Mouse (Mus musculus) spleen, postnatal 4 days (tissue): ENCODE measurements around the gene Uhmk1.
"Not testable (repeated sequence)": the region's sequence is repeated elsewhere in the genome, so short reads cannot be mapped to it uniquely, and the experiment has no call there.

Experiments
- DNase-seq, 2 experiments: peaks; one replicate each; pipeline ENCODE4 v3.0.0; 2022; ENCODE audit warnings: low spot score in 2 of 2

Uhmk1 gene

DNA sequence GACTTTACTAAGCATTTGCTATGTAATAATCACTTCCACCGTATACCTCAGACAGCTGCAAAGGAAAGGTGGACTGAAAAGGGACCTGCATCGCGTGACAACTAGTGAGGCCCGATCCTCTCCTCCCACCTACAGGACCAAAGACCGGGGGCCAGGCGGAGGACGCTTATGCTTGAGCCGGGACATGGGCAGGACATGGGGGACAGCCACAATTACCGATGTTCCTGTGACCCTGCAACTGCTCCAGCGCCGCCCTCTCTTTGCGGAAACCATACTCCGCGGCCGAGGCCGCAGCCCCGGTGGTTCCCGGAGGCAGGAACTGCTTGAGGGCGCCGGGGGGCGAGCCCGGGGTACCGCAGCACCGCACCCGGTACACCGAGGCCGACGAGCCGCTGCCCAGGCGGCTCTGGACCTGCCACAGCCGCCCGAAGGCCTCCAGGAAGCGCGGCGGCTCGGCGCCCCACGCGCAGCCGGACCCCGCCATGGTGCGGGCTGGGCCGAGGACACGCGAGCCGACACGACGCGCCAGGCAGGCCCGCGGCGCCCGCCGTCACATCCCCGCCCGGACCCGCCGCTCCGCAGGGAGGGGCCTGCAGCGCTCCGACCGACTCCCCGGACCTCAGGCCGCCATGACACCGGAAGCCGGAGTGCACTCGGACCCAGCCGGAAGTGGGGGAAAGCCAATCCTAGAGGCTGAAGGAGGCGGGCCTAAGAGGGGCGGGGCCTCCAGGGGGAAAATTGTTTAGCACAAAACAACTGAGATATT is at the start of gene Uhmk1:
Gene Uhmk1 (minus strand): TSS at position 641 of the 766 bp plus-strand sequence.
- peak; percentile 91 to 94 for DNase-seq

DNA sequence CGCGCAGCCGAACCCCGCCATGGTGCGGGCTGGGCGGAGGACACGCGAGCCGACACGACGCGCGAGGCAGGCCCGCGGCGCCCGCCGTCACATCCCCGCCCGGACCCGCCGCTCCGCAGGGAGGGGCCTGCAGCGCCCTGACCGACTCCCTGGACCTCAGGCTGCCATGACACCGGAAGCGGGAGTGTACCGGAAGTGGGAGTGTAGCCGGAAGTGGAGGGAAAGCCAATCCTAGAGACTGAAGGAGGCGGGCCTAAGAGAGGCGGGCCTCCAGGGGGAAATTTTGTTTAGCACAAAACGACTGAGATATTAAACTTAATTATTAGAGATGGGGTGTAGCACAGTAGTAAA is 40.3 kb upstream of the Uhmk1 start:
- peak; percentile 68 to 82 for DNase-seq

- peak in 1 of 2 experiments; percentile 67 for DNase-seq
Measured at GRCm38 (mm10) chr1:170254893-170255559, 39.8 kb upstream of the Uhmk1 start.

DNA sequence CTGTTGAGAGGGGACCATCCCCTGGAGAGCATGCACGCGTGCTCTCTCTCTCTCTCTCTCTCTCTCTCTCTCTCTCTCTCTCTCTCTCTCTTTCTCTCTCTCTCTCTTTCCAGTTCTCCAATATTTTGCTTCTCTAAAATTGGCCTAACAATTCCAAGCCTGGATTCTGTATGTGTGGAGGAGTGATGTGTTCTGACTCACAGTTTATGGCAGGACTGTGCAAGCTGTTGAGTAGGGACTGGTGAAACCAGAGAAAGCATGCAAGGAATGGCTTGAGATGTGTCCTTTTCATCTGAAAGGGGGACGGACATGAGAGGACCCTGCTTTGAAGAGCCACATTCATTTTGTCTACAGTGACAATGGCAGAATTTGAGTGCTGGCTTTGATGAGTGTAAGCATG is 29.8 kb upstream of the Uhmk1 start:
- no peak for DNase-seq

- not testable (repeated sequence) for DNase-seq
Measured at GRCm38 (mm10) chr1:170232688-170233087, 17.5 kb upstream of the Uhmk1 start, which contains the start of gene Sh2d1b2. Gene Sh2d1b2 (plus strand): TSS chr1:170232749.

DNA sequence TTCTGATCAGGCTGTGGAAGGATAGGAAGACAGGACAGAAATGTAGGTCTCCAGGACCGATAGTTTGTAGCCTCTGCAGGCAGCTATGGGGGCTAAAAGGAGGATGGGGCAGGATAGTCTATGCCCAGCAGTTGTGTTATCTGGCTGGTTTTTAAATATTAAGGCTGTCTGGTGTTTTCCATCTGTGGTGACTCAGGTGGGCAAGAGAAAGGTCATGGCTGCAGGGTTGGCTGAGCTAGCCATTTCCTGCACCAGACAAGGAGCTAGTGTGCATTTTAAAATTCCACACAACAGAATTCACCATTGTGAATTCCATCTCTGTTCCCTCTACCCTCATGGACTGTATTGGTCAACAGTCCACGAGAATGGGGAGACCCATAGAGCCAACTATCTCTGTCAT is 8.1 kb upstream of the Uhmk1 start:
- no peak for DNase-seq

DNA sequence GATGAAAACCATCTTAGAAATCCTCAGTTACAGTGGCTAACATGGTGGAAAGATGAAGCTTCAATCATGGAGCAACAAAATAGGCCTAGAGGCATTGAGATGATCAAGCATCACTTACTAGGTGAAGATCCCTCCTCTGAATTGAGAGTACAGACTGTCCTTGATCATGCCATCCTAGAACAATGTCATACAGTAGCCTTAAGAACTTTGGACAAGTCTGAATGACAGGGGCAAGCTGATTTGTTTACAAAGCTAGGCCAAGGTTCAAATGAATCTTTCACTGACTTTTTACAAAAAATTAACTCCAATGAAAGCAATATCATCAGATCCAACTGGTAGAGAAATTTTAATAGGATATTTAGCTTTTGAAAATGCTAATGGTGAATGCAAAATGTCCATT is 5.2 kb upstream of the Uhmk1 start:
- DNase-seq, result no peak

- peak in 1 of 2 experiments; percentile 55 for DNase-seq
Measured at GRCm38 (mm10) chr1:170218091-170218884, 3.1 kb upstream of the Uhmk1 start.

DNA sequence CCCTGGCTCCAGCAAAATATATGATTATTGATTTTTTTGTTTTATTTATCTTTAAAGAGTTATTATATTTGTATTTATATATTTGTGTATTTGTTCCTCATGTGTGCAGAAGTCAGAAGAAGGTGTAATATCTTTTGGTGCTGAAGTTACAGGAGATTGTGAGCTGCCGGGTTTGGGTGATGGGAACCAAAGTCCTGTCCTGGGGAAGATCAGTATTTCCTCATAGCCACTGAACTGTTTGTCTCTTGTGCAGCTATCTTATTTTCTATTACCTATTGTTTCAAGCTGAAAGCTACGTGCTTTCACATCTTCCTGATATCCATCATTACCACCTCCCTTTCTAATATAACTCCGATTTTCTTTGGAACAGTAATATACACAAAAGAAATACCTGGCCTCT is 393 bp upstream of the Uhmk1 start:
- DNase-seq, result no peak

DNA sequence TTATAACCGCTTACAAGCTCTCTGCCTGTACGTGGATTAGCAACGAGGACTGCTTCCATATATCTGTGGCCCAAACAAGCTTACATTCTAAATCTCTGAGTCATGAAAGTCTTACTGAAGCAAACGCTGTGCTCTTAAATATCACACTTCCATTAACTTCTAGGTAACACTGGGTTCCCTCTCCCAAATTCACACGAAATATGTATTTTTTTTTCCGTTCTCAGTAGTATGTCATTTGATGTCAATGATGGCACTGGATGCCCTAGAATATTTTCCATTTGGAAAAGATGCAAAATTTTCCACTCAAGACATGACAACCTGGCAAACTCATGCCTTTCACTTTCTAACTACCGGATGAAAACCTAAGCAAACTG is 827 bp downstream of the Uhmk1 start:
- no peak for DNase-seq

DNA sequence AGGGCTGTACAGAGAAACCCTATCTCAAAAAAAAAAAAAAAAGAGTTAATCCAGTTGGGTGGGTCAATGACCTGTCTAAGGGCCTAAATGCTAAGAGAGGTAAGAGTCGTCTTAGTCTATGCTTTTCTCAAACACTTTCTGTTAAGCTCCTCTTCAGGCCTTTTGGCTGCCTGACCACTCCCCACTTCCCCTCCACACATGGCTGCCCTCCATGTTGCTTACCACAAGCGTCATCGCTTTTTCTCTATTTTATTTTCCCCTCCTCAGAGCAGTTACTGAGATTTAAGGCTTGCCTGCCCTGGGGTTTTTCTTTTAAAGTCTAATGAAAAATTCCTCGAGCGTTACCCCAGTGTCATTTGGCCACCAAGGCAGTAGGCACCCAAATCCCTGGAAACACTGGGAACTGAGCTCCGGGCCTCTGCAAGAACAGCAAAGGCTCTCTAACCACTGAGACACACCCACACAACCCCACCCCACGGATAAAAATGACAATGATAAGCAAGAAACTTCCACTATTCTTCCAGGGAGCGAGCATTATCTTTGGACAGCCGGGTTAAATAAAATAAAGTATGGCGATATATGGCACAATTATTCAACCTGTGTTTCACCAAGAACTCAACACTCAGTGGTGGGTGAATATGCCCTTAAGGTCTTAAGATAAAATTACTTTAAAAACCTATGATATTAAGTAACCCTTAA is 1.9 kb downstream of the Uhmk1 start:
- no peak for DNase-seq

- DNase-seq, result no peak
Measured at GRCm38 (mm10) chr1:170206395-170206794, 8.8 kb downstream of the Uhmk1 start.

DNA sequence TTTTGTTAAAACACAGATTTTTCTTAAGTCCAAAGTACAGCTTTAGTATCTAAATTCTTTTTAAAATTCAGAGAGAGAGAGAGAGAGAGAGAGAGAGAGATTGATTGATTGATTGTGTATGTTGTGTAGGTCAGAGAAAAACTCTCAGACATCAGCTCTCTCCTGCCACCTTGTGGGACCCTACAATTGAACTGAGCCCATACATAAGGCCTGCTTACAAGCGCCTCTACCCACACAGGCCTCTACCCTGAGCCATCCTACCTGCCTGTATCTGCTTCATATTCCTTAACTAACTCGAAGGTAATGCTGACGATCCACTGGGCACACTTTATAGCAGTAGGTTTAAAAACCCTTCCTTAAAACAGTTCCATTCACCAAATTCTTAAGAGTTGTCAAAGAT is 14.8 kb downstream of the Uhmk1 start:
- no peak for DNase-seq

DNA sequence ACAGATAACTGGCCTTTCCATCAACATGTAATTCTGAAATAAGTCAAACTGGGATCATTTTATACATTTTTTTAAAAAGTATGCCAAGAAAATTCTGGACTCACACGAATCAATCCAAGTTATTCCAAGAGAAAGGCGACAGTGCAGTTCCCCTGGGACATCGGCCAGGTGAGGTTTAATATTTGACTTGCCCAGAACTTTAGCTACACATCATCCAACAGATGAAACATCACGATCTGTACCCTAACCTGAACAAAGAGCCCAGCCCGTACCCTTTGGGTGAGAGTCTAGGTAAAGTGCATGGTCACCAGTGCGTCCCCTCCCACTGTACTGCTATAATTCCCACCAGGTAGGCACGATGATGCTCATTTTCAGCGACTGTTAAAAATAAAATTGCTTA is 19.0 kb downstream of the Uhmk1 start:
- no peak for DNase-seq

GRCm38 (mm10) chr1:170191925-170192324 is 23.3 kb downstream of the Uhmk1 start:
- no peak for DNase-seq

DNA sequence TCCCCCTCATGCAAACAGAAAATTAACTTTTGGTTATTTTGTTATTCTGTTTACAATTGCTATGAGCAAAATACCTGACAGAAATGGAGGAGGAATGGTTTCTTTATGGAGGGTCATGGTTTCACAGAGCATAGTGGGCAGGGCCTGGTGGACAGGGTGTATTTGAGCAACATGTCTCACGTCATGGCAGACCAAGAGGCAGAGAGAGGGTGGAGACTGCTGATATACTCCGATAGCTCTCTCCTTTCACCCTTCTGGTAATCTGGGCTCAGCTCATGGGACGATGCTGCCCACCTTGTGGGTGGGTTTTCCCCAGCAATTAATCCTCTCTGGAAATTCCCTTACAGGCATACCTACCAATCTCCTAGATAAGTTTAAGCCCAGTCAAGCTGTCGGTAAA is 25.0 kb downstream of the Uhmk1 start:
- DNase-seq, result no peak

- DNase-seq, result no peak
Measured at GRCm38 (mm10) chr1:170188601-170189000, 26.6 kb downstream of the Uhmk1 start.

GRCm38 (mm10) chr1:170186531-170186930 is 28.7 kb downstream of the Uhmk1 start:
- no peak for DNase-seq

DNA sequence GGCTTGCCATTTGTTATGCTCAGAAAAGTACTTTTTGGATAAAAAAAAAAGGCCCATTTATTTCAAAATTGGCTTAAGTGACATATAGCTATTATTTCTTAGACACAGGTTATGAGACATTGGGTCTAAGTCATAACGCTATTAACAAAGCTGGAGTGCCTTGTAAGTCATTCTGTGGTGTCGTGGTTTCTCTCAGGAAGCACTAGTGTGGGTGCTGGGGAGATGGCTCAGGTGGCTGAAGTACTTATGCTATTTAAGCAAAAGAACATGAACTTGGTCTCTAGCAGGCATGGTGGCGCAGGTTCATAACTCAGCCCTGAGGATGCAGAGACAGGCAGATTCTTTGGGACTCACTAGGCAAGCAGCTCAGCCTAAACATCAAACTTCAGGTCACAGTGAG is 30.1 kb downstream of the Uhmk1 start:
- no peak for DNase-seq

GRCm38 (mm10) chr1:170182706-170183105 is 32.5 kb downstream of the Uhmk1 start:
- DNase-seq, result no peak

DNA sequence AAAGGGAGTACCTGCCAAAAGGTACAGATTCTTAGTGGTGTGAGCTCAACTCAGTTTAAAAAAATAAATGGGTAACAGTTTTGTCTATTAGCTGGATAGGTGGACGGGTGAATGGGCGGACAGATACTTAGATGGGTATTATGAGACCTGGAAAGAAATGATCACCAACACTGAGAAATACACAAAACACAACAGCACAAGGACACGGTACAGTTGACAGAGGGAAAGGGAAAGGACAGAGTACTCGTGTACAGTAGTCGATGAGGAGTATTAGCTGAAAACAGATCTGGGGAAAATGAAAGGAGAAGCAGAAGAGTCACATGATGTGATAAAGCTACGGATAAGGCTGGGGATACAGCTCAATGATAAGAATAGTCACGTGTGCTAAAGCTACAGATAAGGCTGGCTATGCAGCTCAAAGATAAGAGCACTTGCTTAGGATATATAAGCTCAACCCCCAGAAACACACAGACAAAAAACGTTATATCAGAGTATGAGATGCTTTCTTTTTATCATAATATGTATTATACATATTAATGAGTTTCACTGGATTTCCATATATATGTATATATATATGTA is 38.4 kb downstream of the Uhmk1 start:
- DNase-seq, result no peak

DNA sequence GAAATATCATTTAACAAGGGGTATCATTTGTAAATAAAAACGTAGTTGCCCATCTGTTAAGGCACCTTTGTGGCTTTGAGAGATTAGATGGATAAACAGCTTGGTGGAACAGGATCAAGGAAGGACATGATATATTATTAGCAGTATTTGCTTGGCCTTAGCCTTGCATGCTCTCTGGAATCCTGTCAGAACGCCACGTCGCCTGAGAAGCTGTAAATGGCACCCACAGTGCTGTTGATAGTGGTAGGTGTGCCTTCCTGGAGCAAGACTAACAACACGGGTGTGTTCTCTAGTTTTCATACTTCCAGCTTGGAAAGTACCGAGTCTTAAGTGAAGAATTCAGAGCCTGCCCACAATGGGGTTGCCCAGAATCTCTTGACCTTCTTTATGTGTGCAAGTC is 39.3 kb downstream of the Uhmk1 start:
- no peak for DNase-seq
